8 mouse cellular contexts compared by ENCODE assay signal in genomic region chr5:74196307-74196618, GRCm38 (mm10). TPM values are rescaled to one million over a fixed set of nuclear protein-coding genes. Genes with fewer than 3 reads are reported as not detected.
DNase-seq lines count a peak whose midpoint lies in the region; ATAC-seq lines count a peak whose summit lies in the region.

No protein-coding gene starts in this region.

- H3K27me3 ChIP-seq in embryonic facial prominence, embryonic 11.5 days (ENCODE audit: control insufficient read depth, insufficient read depth, low read length): no peaks in the 10 kb centered on the region
- no peaks in the 10 kb centered on the region for H3K27me3 ChIP-seq in hindbrain, embryonic 16.5 days (replicated peaks; ENCODE audit: control insufficient read depth, insufficient read depth, low read length)
- H3K27me3 ChIP-seq in liver, embryonic 11.5 days (replicated peaks; ENCODE audit: control insufficient read depth, insufficient read depth, low read length): peaks cover 2% of the 10 kb centered on the region; the same call in 1 of the 2 replicates
- H3K27me3 ChIP-seq in neural tube, embryonic 14.5 days (ENCODE audit: control insufficient read depth, insufficient read depth, low read length): no peaks in the 10 kb centered on the region

- H3K4me2 ChIP-seq in embryonic facial prominence, embryonic 11.5 days (ENCODE audit: low read depth, low read length): peak overlapping the region; percentile 93
- H3K4me2 ChIP-seq in hindbrain, embryonic 16.5 days (ENCODE audit: low read length): peak overlapping the region; percentile 89
- H3K4me2 ChIP-seq in liver, embryonic 11.5 days: peak overlapping the region; percentile 99
- peak overlapping the region; percentile 91 for H3K4me2 ChIP-seq in neural tube, embryonic 14.5 days (ENCODE audit: low read depth, low read length)

- H3K9me3 ChIP-seq in embryonic facial prominence, embryonic 11.5 days (replicated peaks; ENCODE audit: control insufficient read depth, low read length): no peaks in the 10 kb centered on the region
- H3K9me3 ChIP-seq in hindbrain, embryonic 16.5 days (ENCODE audit: control insufficient read depth, low read length): no peaks in the 10 kb centered on the region
- no peaks in the 10 kb centered on the region for H3K9me3 ChIP-seq in liver, embryonic 11.5 days (ENCODE audit: control insufficient read depth, low read length)
- no peaks in the 10 kb centered on the region for H3K9me3 ChIP-seq in neural tube, embryonic 14.5 days (ENCODE audit: control insufficient read depth, low read length)

- peak overlapping the region; percentile 96 for H3K9ac ChIP-seq in embryonic facial prominence, embryonic 11.5 days (replicated peaks; ENCODE audit: low read length)
- no peak overlapping the region for H3K9ac ChIP-seq in hindbrain, embryonic 16.5 days (ENCODE audit: low read depth, low read length)
- peak overlapping the region; percentile 86; the same call in 1 of the 2 replicates for H3K9ac ChIP-seq in liver, embryonic 11.5 days (ENCODE audit: low read depth, low read length)
- no peak overlapping the region for H3K9ac ChIP-seq in neural tube, embryonic 14.5 days (replicated peaks; ENCODE audit: low read depth, low read length)

- WGBS in embryonic facial prominence, embryonic 11.5 days: 0% methylated on average over 4 of the region's 4 CpGs
- WGBS in hindbrain, embryonic 16.5 days: 3% methylated on average over 4 of the region's 4 CpGs
- 16% methylated on average over 4 of the region's 4 CpGs for WGBS in liver, embryonic 11.5 days
- WGBS in neural tube, embryonic 14.5 days: 6% methylated on average over 4 of the region's 4 CpGs

- no peak for ATAC-seq in embryonic facial prominence, embryonic 11.5 days (replicated peaks; ENCODE audit: insufficient number of reproducible peaks, low FRiP score, low TSS enrichment, low read depth)
- ATAC-seq in hindbrain, embryonic 16.5 days: no peak
- ATAC-seq in liver, embryonic 11.5 days (replicated peaks; ENCODE audit: low FRiP score): no peak
- ATAC-seq in neural tube, embryonic 14.5 days (ENCODE audit: low read depth): no peak

- H3K4me1 ChIP-seq in embryonic facial prominence, embryonic 11.5 days (ENCODE audit: control insufficient read depth, insufficient read depth, low read length): peaks cover 13% of the 10 kb centered on the region; the same call in 1 of the 2 replicates
- H3K4me1 ChIP-seq in hindbrain, embryonic 16.5 days (ENCODE audit: control insufficient read depth, insufficient read depth, low read depth, low read length): peaks cover 21% of the 10 kb centered on the region
- H3K4me1 ChIP-seq in liver, embryonic 11.5 days (replicated peaks; ENCODE audit: control insufficient read depth, insufficient read depth, low read length): peaks cover 23% of the 10 kb centered on the region
- peaks cover 12% of the 10 kb centered on the region; the same call in 1 of the 2 replicates for H3K4me1 ChIP-seq in neural tube, embryonic 14.5 days (ENCODE audit: control insufficient read depth, insufficient read depth, low read length)

- no peak overlapping the region; the same call in 1 of the 2 replicates for H3K27ac ChIP-seq in embryonic facial prominence, embryonic 11.5 days (replicated peaks; ENCODE audit: low read depth, low read length)
- no peak overlapping the region; the same call in 1 of the 2 replicates for H3K27ac ChIP-seq in hindbrain, embryonic 16.5 days (ENCODE audit: low read depth, low read length)
- no peak overlapping the region for H3K27ac ChIP-seq in liver, embryonic 11.5 days (ENCODE audit: low read depth, low read length)
- no peak overlapping the region for H3K27ac ChIP-seq in neural tube, embryonic 14.5 days (ENCODE audit: low read depth, low read length)

- H3K36me3 ChIP-seq in embryonic facial prominence, embryonic 11.5 days (replicated peaks; ENCODE audit: control insufficient read depth, insufficient read depth, low read depth, low read length): no peaks in the 10 kb centered on the region; the same call in none of the 2 replicates
- no peaks in the 10 kb centered on the region for H3K36me3 ChIP-seq in hindbrain, embryonic 16.5 days (ENCODE audit: control insufficient read depth, insufficient read depth, low read length)
- H3K36me3 ChIP-seq in liver, embryonic 11.5 days (ENCODE audit: control insufficient read depth, insufficient read depth, low read length): peaks cover 5% of the 10 kb centered on the region; the same call in 1 of the 2 replicates
- H3K36me3 ChIP-seq in neural tube, embryonic 14.5 days (ENCODE audit: control insufficient read depth, insufficient read depth, low read length): no peaks in the 10 kb centered on the region

- peak overlapping the region; percentile 98 for H3K4me3 ChIP-seq in embryonic facial prominence, embryonic 11.5 days (ENCODE audit: low read depth, low read length)
- H3K4me3 ChIP-seq in hindbrain, embryonic 16.5 days (ENCODE audit: low read length): peak overlapping the region; percentile 81
- H3K4me3 ChIP-seq in liver, embryonic 11.5 days (ENCODE audit: low read depth, low read length): peak overlapping the region; percentile 88
- peak overlapping the region; percentile 90 for H3K4me3 ChIP-seq in neural tube, embryonic 14.5 days (ENCODE audit: low read depth, low read length)

- intact Hi-C loops in left cerebral cortex, postnatal 10 days (cut with DNase I): loop anchor here (5.0 kb wide), 2 partner anchors 56 to 81 kb away; no protein-coding TSS in a partner anchor
- intact Hi-C loops in left cerebral cortex, postnatal 25 days (cut with DNase I): loop anchor here (5.0 to 10.0 kb wide), 3 partner anchors 81 to 171 kb away; partner anchors contain the start of gene Usp46

- DNase-seq in adrenal gland, adult (ENCODE audit: inconsistent age in 2 of 2, low spot score in 1 of 2): peak; percentile 65 to 86
- DNase-seq in adrenal gland, postnatal 4 days (ENCODE audit: low spot score in 2 of 2): no peak
- no peak for DNase-seq in embryonic facial prominence, embryonic 11.5 days (ENCODE audit: low spot score)
- no peak for DNase-seq in liver, embryonic 11.5 days (ENCODE audit: low spot score)
- DNase-seq in left cerebral cortex, postnatal 10 days (ENCODE audit: extremely low spot score in 1 of 2, low spot score in 2 of 2): no peak
- no peak for DNase-seq in left cerebral cortex, postnatal 25 days (ENCODE audit: low spot score in 2 of 2)

RNA-seq across cellular contexts. Expression of gene Rasl11b, which starts 1.2 kb away (rescaled TPM):
- 10 to 100 TPM; 34.4 to 38.9 TPM for total RNA-seq in adrenal gland, postnatal 4 days (2021)
- polyA plus RNA-seq in embryonic facial prominence, embryonic 11.5 days (2014; fragmentation: Nextera tagmentation; extraction: Ambion mirVana): 82.8 and 83.8 TPM in 2 replicates
- 19.9 and 20.7 TPM in 2 replicates for polyA plus RNA-seq in hindbrain, embryonic 16.5 days (2015; fragmentation: Nextera tagmentation; extraction: Ambion mirVana)
- polyA plus RNA-seq in liver, embryonic 11.5 days (2014; fragmentation: Nextera tagmentation; extraction: Ambion mirVana): 13.9 and 14.7 TPM in 2 replicates
- polyA plus RNA-seq in neural tube, embryonic 14.5 days (2014; fragmentation: Nextera tagmentation; extraction: Ambion mirVana): 9.9 and 14.9 TPM in 2 replicates
- 10 to 100 TPM; 74.5 to 75.6 TPM for total RNA-seq in left cerebral cortex, postnatal 10 days (2021)
- total RNA-seq in left cerebral cortex, postnatal 25 days (2021): 10 to 100 TPM; 93.2 to 97.6 TPM

Comparison
In these comparisons a context has a peak if more than half of its experiments do, and no peak if none do; other contexts are left out.
1. DNase-seq: peak in adrenal gland, adult (2 of 2); none in adrenal gland, postnatal 4 days (0 of 2), embryonic facial prominence, embryonic 11.5 days (single experiment), liver, embryonic 11.5 days (single experiment), left cerebral cortex, postnatal 10 days (0 of 2) and left cerebral cortex, postnatal 25 days (0 of 2).
2. H3K9ac ChIP-seq: peak in embryonic facial prominence, embryonic 11.5 days (single experiment) and liver, embryonic 11.5 days (single experiment); none in hindbrain, embryonic 16.5 days (single experiment) and neural tube, embryonic 14.5 days (single experiment).
3. Peak in every context shown above with its lines, with median percentiles within 50 percentile points of each other: H3K4me2 ChIP-seq and H3K4me3 ChIP-seq.